Mouse (Mus musculus): Measurements from ENCODE around the gene Ric3.
"Not testable (repeated sequence)": the region's sequence is repeated elsewhere in the genome, so short reads cannot be mapped to it uniquely, and the experiment has no call there.

The Ric3 gene

DNA sequence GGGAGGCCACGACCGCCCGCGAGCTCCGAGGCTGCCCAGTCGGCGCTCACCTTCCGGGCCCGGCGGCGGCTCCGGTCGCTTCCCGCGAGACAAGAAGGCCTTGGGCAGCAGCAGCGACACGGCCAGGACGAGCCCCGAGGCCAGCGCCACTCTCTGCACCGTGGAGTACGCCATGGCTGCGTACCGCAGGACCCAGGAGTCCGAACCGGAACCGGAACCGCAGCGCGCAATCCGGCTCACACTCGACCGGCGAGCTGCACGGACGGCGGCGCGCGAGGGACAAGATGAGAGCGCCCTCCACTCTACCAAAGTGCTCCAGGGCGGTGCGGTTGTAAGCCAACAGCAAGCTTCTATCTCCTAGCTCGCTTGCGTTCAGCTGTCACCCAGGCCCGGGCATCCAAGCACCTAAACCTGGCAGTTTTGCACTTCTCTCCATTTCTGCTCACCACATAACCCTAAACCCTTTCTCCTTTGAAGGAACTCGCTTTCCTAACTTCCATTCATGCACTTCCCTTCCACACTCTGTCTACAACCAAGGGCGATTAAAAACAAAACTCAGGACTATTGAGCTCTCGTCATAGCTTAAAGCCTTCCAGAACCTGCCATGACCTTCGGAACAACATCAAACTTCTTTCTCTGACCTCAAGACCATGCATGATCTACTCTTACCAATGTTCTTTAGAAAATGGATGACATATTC, at the start of gene Ric3:
Gene Ric3, minus strand, starts transcription at position 219 of the 700 bp plus-strand sequence.
- peak; percentile 84 for DNase-seq (ENCODE audit: low spot score)

DNA sequence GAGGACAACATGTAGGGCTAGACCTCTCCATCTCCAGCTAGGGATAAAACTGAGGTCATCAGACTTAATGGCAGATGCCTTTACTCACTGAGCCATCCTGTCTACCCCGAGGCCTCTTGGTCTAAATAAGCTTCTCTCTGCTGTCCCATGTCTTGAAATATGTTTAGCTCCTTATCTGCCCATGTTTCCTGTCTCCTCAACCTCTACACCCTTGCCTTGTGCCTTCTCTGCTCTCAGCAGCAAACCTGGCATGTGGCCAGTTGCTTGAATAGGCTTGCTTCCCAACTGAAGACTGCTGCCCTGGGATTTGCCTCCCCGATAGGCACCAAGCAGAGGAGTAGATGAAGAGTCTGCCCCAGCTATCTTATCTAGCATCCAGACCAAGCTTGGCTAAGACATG, 48.4 kb upstream of the Ric3 start:
- DNase-seq (ENCODE audit: low spot score), result no peak

DNA sequence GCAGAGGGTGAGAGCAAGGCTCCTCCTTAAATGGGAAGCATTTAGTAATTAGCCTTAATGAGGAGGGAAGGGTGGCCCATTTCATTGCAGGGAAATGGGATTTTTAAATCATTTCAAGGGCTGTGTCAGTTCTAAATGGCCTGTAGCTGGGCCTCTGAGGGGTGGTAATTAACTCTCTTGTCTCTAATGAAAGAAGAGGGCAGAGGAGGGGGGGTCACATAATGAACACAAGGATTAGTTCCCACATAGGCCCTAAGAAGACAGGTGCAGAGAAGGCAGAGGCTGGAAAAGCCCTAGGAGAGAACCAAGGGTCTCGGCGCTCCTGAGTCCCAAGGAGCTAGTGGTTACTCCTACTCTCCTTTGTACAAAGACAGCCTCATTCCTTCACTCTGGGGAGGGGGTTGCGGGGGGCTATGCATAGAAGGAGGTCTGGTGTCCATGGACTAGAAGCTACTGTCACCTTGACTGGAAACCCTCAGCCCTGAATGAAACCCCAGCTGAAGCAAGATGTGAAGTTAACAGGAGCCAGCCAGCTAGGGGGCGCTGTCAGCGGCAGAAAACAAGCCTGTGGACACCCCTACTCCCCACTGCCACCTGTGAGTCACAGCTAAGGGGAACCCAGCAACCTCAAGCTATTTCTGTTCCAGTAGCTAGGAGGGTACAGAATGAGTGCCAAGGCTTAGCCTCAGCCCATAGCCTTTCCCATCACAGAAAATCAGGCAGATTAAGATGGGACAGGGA, 47.0 kb upstream of the Ric3 start:
- DNase-seq (ENCODE audit: low spot score), result no peak

DNA sequence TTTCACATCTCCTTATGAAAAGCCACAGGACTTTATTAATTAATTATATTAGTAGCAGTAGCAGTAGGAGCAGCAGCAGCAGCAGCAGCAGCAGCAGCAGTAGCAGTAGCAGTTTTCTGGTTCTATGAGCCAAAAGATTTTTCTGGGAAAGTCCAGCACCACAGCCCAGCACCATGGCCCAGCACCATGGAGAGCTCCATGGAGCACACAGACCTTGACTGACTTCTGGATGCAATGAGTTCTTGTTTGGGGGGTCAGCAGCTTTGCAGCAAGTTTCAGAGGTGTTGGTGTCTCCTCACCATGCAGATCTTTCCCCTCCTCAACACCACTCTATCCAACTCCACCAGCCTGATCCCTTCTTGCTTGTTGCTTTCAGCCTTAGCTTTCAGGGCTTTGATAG, 46.3 kb upstream of the Ric3 start:
- peak; percentile 67 for DNase-seq (ENCODE audit: low spot score)

DNA sequence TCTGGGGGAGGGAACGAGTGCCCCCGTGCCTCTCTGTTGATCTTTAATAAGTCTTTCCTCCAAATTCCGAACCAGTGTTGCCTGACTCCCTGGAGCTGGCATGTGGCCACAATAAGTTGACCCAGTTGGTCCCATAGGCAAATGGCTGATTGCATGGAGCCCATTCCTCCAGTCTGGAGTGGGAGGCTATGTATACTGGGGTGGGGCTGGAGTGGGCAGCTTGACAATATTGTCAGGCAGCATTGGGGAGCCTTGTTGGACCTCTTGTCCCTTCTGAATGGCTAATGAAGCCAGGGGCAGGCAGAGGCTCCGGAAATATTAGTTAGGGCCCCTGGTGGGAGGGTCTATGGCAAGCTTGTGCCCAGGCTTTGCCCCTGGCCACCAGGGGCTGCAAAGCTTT, 32.8 kb upstream of the Ric3 start:
- DNase-seq (ENCODE audit: low spot score), result peak; percentile 3

DNA sequence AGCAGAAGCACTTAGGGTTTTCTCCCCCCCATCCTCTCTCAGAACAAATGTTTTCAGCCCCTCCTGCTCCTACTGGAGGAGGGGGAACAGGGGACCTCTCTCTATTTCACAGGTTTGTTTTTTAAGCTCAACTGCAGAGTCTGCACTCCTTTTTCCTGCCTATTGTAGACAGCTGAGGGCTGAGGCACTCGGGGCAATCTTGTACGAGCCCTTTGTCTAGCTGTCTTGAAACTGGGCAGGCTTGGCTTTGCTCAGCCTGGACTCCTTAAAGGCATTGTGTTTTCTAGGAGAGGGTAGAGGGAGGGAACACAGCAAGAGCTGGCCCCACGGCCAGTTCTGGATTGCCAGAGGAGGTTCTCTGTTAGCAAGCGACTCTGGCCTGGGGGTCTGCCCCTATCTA, 32.4 kb upstream of the Ric3 start:
- DNase-seq (ENCODE audit: low spot score), result not testable (repeated sequence)

DNA sequence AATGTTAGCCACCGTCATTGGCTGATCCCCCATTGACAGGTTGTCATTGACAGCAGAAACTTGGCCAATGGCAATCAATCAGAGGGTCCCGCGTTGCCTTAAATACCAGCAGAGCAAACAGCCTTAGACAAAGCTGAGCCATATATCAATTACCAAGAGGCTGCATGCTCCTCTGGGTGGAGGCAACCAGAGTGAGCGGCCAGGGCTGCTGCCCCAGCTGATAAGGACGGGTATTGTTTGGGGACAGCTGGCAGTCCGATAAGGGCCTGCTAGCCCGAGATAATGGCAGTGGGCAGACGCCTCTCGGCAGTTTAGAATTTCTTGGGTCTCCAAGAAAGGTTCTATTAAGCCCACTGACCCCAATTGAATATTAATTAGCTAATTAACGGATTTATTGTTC, 31.8 kb upstream of the Ric3 start:
- DNase-seq (ENCODE audit: low spot score), result peak; percentile 64

DNA sequence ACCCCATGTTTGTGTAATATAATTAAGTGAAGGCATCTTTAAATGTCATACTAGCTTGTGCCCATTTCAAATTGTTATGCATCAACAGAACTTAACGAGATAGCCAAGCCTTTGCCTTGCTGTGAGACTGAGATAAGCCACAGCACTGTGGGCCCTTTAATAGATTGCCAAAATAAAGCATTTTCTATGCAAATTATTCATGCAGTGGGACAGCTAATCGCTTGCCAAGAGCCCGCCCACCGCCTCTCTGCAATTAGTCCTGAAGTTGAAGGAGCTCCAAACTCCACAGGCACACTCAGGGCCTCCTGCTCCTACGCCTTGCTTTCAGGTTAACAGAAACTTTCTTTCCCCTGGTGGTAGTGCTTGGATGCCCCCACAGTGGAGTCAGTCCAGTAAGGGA, 27.9 kb upstream of the Ric3 start:
- peak; percentile 2 for DNase-seq (ENCODE audit: low spot score)

DNA sequence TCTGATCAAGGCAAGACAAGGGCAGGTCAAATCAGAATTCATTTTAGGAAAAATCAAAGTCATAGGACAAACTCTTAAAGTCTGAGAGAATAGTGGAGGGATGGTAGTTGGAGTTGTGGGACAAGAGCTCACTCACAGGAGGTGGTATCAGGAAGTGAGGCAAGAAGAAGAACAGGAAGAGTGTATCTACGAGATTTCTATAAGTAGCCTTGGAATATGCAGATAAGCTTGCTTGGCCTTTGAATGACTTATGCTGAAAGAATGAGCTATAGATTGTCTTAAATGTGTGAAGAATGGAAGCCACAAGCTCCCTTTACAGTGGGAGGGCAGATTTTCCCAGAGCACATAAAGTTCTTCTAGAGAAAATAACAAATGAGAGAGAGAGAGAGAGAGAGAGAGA, 21.8 kb upstream of the Ric3 start:
- DNase-seq (ENCODE audit: low spot score), result peak; percentile 1

DNA sequence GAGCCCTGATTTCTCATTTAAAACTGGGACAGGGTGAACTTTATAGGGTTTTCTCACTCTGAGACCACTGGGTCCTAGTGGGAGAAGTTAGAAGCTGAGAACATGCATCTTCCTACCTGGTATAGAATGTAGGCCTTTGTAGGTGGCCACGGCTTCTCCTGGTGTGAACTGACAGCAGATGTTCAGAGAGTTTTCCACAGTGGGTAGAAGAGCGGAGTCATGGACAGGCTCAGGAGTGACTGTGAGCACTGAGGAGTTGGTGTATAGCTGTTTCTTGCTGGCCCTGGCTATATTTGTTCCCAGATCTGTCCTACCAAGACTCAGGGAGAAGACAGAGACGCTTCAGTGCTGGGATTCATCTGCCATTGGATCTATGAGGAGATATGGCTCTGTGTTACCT, 18.0 kb upstream of the Ric3 start:
- DNase-seq (ENCODE audit: low spot score), result no peak

DNA sequence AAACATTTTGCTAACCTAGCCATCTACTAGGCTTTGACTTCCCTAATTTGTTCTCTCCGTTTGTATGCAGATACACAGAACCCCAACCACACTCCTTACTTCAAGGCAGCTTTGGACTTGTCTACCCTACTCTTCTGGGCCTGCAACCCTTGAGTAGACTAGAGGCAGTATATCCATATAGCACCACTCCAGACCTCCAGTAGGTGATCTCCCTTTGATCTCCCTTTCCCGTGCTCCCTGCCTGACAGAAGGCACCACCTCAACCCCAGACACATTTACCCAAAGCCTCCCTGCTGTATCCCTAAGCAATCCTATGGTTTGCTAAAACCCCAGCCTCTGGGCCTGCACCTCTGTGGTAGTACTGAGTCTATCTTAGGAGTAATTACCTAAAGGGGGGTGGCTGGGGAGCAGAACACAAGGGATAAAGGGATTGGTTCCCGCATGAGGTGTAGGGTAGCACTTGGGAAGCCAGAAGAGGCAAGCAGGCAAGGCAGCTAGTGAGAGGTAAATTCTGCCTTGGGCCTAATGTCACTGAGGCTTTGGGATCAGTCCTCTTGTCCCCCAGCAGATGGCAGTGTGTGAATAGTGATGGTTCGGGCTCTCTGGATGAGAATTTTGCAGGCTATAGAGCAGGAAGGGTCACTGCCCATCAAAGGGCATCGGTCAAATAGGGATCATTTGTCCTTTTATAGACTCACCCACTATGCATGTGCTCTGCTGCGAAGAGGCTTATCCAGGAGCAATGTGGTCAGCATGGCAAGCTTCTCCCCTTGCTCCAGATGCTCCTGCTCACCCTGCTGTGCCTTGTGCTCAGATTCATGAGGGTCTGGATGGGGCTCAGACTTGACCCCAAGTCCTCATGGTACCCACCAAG, 15.3 kb upstream of the Ric3 start:
- peak; percentile 82 for DNase-seq (ENCODE audit: low spot score)

DNA sequence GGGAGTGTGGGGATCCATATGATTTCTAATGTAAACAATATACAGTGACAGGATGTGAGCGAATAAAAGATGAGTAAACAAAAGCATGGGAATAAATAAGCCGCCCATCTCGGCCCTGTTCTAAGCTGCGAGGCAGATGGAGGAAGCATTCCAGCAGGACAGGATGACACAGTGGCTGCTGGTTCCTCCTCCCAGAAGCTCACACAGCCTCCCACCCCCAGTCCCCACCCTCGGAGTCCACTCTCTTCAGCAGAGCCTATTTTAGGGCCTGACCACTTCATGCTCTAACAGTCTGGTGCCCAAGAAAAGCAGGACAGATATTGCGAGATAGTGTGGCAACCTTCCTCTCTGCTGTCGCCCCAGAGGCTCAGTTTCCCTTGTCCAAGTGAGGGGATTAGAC, 14.1 kb upstream of the Ric3 start:
- DNase-seq (ENCODE audit: low spot score), result no peak

DNA sequence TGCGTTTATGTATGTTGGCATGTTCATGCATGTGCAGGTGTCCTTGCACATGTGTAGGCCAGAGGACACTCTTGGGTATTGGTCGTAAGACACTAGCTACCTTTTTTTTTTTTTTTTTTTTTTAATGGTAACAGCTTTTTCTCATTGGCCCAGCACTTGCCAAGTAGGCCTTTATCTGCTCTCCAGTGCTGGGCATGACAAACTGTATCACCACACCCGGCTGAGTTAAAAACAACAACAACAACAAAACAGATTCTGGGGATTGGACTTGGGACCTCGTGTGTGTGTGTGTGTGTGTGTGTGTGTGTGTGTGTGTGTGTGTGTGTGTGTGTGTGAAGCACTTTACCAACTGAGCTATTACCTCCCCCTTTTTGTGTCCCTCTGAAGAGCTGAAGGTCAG, 13.5 kb upstream of the Ric3 start:
- DNase-seq (ENCODE audit: low spot score), result no peak

DNA sequence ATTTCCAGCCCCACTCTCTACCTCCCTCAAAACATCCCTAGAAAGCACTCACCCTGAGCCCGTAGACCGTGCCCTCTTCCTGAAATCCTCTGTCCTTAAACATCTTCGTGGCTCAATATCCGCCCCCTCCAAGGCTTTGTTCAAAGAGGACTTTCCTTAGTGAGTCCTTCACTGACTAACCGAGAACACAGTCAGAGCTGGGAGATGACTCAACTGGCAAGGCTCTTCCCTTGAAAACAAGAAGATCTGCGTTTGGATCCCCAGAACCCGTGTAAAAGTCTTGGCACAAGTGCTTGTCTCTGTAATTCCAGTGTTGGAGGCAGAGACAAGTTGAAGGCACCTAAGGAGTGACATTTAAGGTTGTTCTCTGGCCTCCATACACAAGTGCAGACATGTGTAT, 11.2 kb upstream of the Ric3 start:
- no peak for DNase-seq (ENCODE audit: low spot score)

DNA sequence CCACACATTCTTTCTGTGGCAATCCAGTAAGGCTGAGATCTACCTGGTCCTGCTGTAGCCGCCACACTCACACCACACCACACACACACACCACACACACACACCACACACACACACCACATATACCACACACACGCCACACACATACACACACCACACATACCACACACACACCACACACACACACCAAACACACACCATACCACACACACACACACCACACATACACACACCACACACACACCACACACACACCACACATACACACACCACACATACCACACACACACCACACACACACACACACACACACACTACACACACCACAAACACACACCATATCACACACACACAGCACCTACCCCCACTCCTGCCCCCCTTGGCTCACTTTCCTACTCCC, 8.2 kb upstream of the Ric3 start:
- not testable (repeated sequence) for DNase-seq (ENCODE audit: low spot score)

DNA sequence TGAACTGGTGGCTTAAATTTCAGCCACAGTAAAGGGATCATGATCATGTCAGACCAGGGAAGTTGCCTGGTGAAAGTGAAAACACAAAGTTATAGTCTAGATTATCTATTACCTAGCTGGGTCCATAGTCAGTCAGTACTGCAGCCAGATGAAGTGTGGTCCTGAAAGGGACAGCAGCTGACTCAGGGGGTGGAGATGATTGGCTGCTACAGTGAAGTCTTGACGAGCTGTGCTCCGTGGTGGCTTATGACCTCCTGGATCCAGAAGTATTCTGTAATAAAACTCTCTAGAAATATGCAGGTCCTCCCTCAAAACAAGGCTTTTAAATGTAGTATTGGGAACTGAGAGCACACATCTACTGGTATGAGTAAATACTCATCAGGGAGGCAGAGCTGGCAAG, 3.8 kb upstream of the Ric3 start:
- DNase-seq (ENCODE audit: low spot score), result peak; percentile 28

DNA sequence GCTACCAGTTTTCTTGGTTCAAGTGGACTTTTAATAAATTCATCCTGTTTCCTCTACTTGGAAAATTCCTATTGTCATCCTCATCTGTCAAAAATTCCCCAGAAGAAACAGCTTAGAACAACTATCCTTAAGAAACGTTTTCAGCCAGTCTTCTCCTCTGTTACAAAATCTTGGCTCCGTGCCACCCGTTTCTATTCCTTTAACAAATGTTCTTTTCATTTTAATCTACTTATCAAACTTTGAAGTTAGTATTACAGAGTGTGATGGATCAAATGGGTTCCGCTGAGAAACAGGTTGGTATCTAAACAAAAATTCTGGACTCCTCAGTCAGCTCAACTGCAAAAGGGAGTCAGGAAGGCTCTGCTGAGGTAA, 668 bp upstream of the Ric3 start:
- DNase-seq (ENCODE audit: low spot score), result no peak

DNA sequence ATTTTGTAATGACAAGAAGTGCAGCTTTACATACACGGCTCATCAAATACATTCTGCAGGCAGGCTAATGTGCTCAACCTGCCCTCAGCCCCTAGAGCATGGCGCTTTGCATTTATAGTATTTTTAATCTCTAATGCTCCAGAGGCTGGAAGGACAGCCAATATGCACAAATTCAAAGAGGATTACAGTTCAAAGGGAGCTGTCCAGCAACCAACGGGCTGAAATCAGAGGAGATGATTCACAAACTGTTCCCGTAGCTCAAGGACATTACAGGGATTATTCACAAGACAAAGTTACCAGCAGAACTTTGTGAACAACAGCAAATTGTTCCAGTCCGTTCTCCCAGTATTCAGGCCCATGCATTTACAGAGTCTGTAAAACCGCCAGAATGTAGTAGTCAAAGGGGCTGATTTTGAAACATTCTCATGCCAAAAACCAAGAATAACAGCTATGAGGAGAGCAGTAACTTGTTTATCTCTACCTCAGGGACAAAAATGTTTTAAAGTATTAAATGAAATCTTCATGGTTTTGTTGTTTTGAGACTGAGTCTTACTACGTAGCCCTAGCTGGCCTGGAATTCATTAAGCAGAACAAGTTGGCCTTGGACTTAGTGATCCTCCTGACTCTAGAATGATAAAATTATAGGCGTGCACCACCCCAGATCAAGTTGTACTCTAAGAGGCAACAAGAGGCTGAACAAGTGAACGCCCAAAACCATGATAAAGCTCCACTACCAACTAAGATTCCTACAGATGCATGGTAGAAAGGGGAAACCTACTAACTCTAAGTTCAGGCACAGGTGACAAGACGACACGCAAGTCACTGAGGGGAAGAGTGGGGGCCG, 640 bp downstream of the Ric3 start:
- peak; percentile 79 for DNase-seq (ENCODE audit: low spot score)

DNA sequence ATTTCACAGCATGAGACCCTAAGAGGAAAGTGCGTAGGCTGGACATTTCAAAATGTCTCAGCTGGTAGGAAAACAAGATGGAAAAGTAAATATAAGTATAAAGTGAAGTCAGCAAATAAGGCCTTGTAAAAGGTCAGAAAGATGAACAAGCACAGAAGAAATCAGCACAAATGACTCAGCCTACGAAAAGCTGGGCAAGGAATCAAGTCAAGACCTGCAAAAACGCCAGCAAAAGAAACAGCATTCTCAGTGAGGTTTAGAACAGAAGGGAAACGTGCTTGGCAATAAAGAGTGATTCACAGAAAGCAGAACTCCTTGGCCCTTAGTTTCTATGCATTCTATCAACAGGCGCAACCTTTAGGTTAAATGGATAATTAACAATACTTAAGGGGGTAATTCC, 10.8 kb downstream of the Ric3 start:
- DNase-seq (ENCODE audit: low spot score), result no peak

DNA sequence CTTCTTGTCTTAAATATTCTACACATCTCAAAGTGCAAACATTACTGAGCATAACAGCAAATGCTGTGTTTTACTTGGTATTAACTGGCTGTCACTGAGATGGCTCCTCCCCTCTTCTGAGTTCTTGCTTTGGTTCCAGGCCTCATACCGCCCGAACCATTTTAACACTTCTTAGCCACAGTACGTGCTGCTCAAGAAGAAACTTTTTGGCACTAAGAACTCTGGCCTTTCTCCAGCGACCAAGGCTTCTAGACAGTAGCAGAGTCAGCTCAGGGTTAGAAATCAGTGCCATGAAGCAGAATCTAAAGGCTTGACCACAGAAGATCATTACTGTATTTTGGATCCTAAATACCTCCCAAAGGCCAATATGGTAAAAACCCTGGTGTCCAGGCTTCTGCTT, 13.5 kb downstream of the Ric3 start:
- DNase-seq (ENCODE audit: low spot score), result no peak

DNA sequence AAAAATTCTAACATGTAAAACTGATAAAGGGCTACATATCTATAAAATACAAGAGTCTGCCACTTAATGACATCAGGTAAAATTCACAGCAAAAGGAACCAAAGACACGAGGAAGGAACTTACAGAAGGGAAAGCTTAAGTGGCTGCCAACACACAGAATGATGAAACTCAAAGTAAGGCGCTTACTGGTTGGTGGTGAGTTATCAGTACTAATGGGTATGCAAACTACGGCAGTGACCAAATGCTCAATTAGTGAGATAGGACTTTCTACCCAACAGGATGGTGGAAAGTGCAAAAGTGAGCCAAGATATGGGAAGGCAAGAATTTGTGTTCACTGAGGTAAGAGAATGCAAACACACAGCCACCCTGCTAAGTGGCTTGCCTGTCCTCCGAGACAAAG, 23.6 kb downstream of the Ric3 start:
- DNase-seq (ENCODE audit: low spot score), result no peak

DNA sequence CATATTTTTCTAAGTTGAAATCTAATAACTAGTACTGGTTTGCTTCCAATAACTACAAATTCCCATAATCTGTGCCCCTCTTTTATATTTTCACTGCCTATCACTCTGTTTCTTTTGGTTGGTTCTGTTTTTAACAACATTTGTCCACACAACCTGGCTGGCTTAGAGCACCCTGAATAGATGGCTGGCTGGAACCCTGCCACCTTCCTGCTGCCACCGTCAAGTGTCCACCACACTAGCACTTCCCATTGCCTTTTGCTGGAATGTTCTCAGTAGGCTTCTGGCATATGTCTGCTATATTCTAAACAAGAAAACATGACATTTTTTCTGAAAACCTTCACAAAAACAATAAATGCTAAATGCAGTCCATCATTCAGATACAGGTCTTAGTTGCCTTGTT, 32.3 kb downstream of the Ric3 start:
- no peak for DNase-seq (ENCODE audit: low spot score)
